Mouse (Mus musculus) bone marrow, adult 2 months (tissue): ENCODE results near the gene Pde10a.
A peak's percentile ranks its signal among the peaks of the same experiment; 100 is the strongest.

Experiments
- CTCF ChIP-seq: fragments of 200-500 bp; IDR thresholded peaks from 2 replicates; pipeline ENCODE4 v1.5.1; 2011; ENCODE audit warnings: low read length, control low read depth; ENCODE audit not compliant: control insufficient read depth, insufficient read depth
- POLR2A ChIP-seq: fragments of 200-500 bp; IDR thresholded peaks from 2 replicates; pipeline ENCODE4 v1.6.1; 2011; ENCODE audit warnings: low read depth, mild to moderate bottlenecking, control low read depth, low read length, borderline replicate concordance; ENCODE audit not compliant: control insufficient read depth

GRCm38 (mm10) chr17:8533828-8534227, 8.7 kb downstream of the Pde10a start:
- TF ChIP-seq POLR2A (no peak), CTCF (peak; percentile 50; the same call in 1 of the 2 replicates)
